Mouse (Mus musculus) forebrain, embryonic 12.5 days (tissue): Measurements from ENCODE around the gene Cachd1. TPM values are rescaled to one million over a fixed set of nuclear protein-coding genes. Genes with fewer than 3 reads are reported as not detected.

ENCODE experiments used
- ATAC-seq: fragments of 200-750 bp; cut with Nextera tagmentation; 2 replicates; pipeline ENCODE4 v1.8.0; 2017; ENCODE audit warnings: moderate TSS enrichment; ENCODE audit not compliant: low FRiP score
- H3K27ac ChIP-seq: fragments of 300-500 bp; sonication (generic); 2 replicates; pipeline ENCODE4 v1.5.1; 2016; ENCODE audit warnings: mild to moderate bottlenecking
- H3K27me3 ChIP-seq: fragments of 300-500 bp; sonication (generic); 2 replicates; pipeline ENCODE4 v1.6.1; 2016; ENCODE audit warnings: mild to moderate bottlenecking
- H3K36me3 ChIP-seq: fragments of 300-500 bp; sonication (generic); replicated peaks from 2 replicates; pipeline ENCODE4 v1.6.1; 2016; ENCODE audit warnings: mild to moderate bottlenecking
- H3K4me1 ChIP-seq: fragments of 300-500 bp; sonication (generic); 2 replicates; pipeline ENCODE4 v1.6.1; 2016
- H3K4me2 ChIP-seq: fragments of 300-500 bp; sonication (generic); 2 replicates; pipeline ENCODE4 v1.6.1; 2016; ENCODE audit warnings: mild to moderate bottlenecking, moderate library complexity
- H3K4me3 ChIP-seq: fragments of 300-500 bp; sonication (generic); replicated peaks from 2 replicates; pipeline ENCODE4 v1.5.1; 2016; ENCODE audit warnings: mild to moderate bottlenecking
- H3K9ac ChIP-seq: fragments of 300-500 bp; sonication (generic); 2 replicates; pipeline ENCODE4 v1.6.1; 2016; ENCODE audit warnings: mild to moderate bottlenecking
- H3K9me3 ChIP-seq: fragments of 300-500 bp; sonication (generic); 2 replicates; pipeline ENCODE4 v1.6.1; 2016
- WGBS: fragments of 180-500 bp; shearing (Covaris S2); methylation state at CpG from one replicate; pipeline ENCODE4 v1.1.7; 2016; 5-methylcytosine and 5-hydroxymethylcytosine counted together
- polyA plus RNA-seq: library from polyadenylated mRNA; unstranded; fragments of >200 nt; fragmentation: Nextera tagmentation; extraction: Ambion mirVana; gene quantifications from 2 replicates; pipeline ENCODE4 v1.2.1, GENCODE M21; 2016

Gene Cachd1
- polyA plus RNA-seq, 1 experiment from 2014 or later = 39.6 TPM

DNA sequence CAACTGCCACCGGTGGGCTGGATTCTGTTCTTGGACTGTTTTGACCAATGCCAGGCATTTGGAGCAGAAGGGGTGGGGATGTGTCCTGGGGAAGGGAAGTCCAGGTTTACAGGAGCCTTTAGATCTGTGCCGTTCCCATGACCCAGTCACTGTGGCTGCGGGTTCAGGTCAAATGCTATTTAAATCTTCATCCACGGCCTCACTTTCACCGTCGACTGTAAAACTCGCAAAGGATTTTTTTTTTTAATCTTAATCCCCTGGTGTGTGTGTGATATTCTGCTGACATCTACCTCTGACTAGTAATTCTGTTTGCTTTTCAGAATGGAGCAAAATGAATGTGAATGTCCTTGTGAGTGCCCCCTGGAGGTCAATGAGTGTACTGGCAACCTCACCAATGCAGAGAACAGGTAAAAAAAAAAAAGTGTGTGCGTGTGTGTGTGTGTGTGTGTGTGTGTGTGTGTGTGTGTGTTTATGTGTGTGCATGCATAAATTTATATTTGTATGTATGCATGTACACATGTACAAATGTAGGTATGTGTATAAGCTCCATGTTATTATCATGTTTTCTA lies 211.8 kb downstream of the Cachd1 start:
- H3K4me2 ChIP-seq = no peak overlapping the region
- peaks cover 61% of the 10 kb centered on the region for H3K36me3 ChIP-seq
- no peaks in the 10 kb centered on the region for H3K27me3 ChIP-seq
- peaks cover 7% of the 10 kb centered on the region; the same call in 1 of the 2 replicates for H3K4me1 ChIP-seq
- no peak overlapping the region for H3K9ac ChIP-seq
- no peaks in the 10 kb centered on the region for H3K9me3 ChIP-seq
- H3K4me3 ChIP-seq = no peak overlapping the region
- H3K27ac ChIP-seq = no peak overlapping the region
- 81% methylated on average over 8 of the region's 8 CpGs for WGBS
- ATAC-seq = no peak

DNA sequence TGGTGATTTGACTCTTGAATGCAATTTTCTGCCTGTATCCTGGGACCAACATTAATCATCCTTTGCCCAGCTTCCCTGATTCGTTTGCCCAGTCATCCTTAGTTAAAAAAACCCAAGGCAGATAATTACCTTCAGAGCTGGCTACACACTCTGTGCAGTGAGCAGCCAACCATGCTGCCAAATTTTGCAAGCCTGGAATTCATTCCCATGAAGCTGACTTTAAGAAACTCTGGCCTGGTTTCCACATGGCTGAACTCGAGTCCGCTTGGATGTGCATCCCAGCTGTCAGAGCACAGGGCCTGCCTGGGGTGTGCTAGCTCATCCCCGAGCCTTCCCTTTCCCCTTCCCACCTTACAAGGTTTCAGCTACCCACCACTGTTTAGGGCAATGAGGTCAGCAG lies 214.5 kb downstream of the Cachd1 start:
- H3K4me1 ChIP-seq = peaks cover 23% of the 10 kb centered on the region; the same call in 1 of the 2 replicates
- H3K27ac ChIP-seq = no peak overlapping the region
- H3K9ac ChIP-seq = no peak overlapping the region
- no peaks in the 10 kb centered on the region for H3K27me3 ChIP-seq
- no peak overlapping the region for H3K4me2 ChIP-seq
- no peak for ATAC-seq
- H3K9me3 ChIP-seq = no peaks in the 10 kb centered on the region
- 61% methylated on average over 4 of the region's 4 CpGs for WGBS
- peaks cover 59% of the 10 kb centered on the region for H3K36me3 ChIP-seq
- no peak overlapping the region for H3K4me3 ChIP-seq

DNA sequence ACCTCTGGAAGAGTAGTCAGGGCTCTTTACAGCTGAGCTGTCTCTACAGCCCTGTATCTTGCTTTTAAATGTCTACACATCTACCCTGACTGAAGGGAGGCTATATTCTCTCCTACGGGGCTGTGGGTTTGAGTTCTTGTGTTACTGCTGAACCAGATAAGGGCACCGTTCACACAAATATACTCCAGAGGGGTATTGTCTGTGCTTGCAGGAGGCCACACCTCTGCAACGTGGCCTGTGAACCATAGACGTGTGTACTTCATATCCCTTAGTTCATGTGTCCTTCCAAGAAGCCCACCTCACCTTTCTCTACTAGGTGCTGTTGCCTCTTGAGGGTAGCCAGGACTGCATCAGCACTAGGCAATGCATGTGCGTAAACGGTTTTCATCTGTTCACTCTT lies 215.6 kb downstream of the Cachd1 start:
- Histone ChIP-seq H3K4me1 (peaks cover 32% of the 10 kb centered on the region; the same call in 1 of the 2 replicates), H3K4me2 (no peak overlapping the region), H3K27ac (no peak overlapping the region), H3K9me3 (no peaks in the 10 kb centered on the region), H3K4me3 (no peak overlapping the region), H3K27me3 (no peaks in the 10 kb centered on the region), H3K36me3 (peaks cover 62% of the 10 kb centered on the region), H3K9ac (no peak overlapping the region)
- ATAC-seq = no peak
- WGBS = 91% methylated on average over 6 of the region's 6 CpGs

- H3K27ac ChIP-seq = no peak overlapping the region
- no peak overlapping the region for H3K4me3 ChIP-seq
- H3K4me2 ChIP-seq = no peak overlapping the region
- H3K9me3 ChIP-seq = no peaks in the 10 kb centered on the region
- WGBS = 85% methylated on average over 18 of the region's 18 CpGs
- H3K4me1 ChIP-seq = peaks cover 32% of the 10 kb centered on the region; the same call in 1 of the 2 replicates
- peaks cover 63% of the 10 kb centered on the region for H3K36me3 ChIP-seq
- no peaks in the 10 kb centered on the region for H3K27me3 ChIP-seq
- no peak overlapping the region for H3K9ac ChIP-seq
- 0 out of 2 replicates have a peak, but pooled peaks have one; percentile 15 for ATAC-seq
These were observed 218.2 kb downstream of the Cachd1 start for GRCm38 (mm10) chr4:100994442-100995255.

- no peak overlapping the region for H3K4me3 ChIP-seq
- peaks cover 54% of the 10 kb centered on the region for H3K36me3 ChIP-seq
- no peak overlapping the region for H3K9ac ChIP-seq
- H3K27ac ChIP-seq = 0 out of 2 replicates have a peak overlapping the region, but pooled peaks have one; percentile 36
- no peaks in the 10 kb centered on the region for H3K27me3 ChIP-seq
- H3K4me2 ChIP-seq = no peak overlapping the region
- no peak for ATAC-seq
- H3K9me3 ChIP-seq = no peaks in the 10 kb centered on the region
- WGBS = 78% methylated on average over 5 of the region's 5 CpGs
- peaks cover 28% of the 10 kb centered on the region; the same call in 1 of the 2 replicates for H3K4me1 ChIP-seq
These were observed 219.1 kb downstream of the Cachd1 start for GRCm38 (mm10) chr4:100995617-100996016.

GRCm38 (mm10) chr4:100996060-100996651 lies 219.7 kb downstream of the Cachd1 start:
- Histone ChIP-seq H3K4me2 (no peak overlapping the region), H3K4me3 (no peak overlapping the region), H3K9me3 (no peaks in the 10 kb centered on the region), H3K4me1 (peaks cover 26% of the 10 kb centered on the region; the same call in 1 of the 2 replicates), H3K27ac (peak overlapping the region; percentile 36; the same call in 1 of the 2 replicates), H3K27me3 (no peaks in the 10 kb centered on the region), H3K36me3 (peaks cover 49% of the 10 kb centered on the region), H3K9ac (no peak overlapping the region)
- ATAC-seq = no peak
- WGBS = 54% methylated on average over 4 of the region's 4 CpGs

DNA sequence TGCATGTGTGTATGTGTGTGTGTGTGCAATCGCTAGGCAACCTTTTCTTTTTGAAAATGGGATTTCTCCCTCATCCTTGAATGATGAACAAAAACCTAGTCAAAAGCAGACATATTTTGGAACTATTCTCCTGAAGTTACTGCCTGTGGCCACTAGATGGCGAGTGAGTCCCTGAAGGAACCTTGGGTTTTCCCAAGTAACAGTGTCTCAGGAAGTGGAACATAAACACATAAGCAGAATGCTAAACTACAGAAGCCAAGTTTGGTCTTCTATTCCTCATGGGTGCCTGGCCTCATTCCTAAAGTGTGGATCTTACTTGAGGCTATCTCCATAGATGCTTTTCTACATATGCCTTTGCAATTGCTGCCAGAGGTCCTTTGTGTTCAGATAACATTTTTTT lies 221.7 kb downstream of the Cachd1 start:
- Histone ChIP-seq H3K27me3 (no peaks in the 10 kb centered on the region), H3K9me3 (no peaks in the 10 kb centered on the region), H3K4me3 (no peak overlapping the region), H3K4me2 (no peak overlapping the region), H3K4me1 (peaks cover 25% of the 10 kb centered on the region; the same call in 1 of the 2 replicates), H3K27ac (no peak overlapping the region), H3K9ac (no peak overlapping the region), H3K36me3 (peaks cover 37% of the 10 kb centered on the region)
- WGBS = 12% methylated on average over 2 of the region's 2 CpGs
- no peak for ATAC-seq

DNA sequence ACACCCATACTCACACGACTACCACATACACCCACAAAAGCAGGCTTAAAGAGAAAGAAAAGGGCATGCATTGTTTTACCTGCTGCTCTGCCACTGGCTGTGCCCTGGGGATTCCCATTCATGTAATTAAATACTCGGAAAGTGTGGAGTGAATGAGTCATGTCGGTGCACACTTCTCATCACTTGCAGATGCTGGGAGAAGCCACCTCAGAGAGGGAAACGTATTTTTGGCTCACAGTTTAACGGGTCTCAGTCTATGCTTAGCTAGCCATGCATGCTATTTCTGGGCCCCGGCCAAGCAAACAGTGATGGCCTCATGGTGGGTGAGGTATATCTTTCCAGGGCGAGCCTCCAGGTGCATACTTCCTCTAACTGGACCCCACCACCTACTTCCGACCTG lies 222.4 kb downstream of the Cachd1 start:
- Histone ChIP-seq H3K27ac (no peak overlapping the region), H3K9me3 (no peaks in the 10 kb centered on the region), H3K4me3 (no peak overlapping the region), H3K36me3 (peaks cover 37% of the 10 kb centered on the region), H3K9ac (no peak overlapping the region), H3K4me1 (peaks cover 25% of the 10 kb centered on the region; the same call in 1 of the 2 replicates), H3K27me3 (no peaks in the 10 kb centered on the region), H3K4me2 (no peak overlapping the region)
- 87% methylated on average over 8 of the region's 8 CpGs for WGBS
- ATAC-seq = no peak

DNA sequence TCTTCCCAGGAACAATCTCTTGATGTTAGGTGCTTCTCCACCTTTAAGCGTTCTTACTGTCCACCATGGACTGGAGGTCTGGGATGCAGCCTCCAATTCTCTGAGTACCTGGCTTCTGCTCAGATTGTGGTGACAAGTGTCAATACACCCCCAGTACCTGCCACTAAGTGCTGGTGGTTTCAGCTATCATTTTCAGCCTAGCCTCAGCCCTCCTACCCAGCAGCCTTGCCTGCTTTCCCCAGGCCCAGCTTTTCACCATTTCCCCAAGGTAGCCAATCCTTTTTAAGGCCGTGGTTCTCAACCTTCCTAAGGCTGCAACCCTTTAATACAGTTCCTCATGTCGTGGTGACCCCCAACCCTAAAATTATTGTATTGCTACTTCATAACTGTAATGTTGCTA lies 224.1 kb downstream of the Cachd1 start:
- Histone ChIP-seq H3K27me3 (no peaks in the 10 kb centered on the region), H3K9ac (no peak overlapping the region), H3K27ac (no peak overlapping the region), H3K4me2 (no peak overlapping the region), H3K9me3 (no peaks in the 10 kb centered on the region), H3K4me3 (no peak overlapping the region), H3K4me1 (peaks cover 11% of the 10 kb centered on the region; the same call in 1 of the 2 replicates), H3K36me3 (peaks cover 34% of the 10 kb centered on the region)
- 89% methylated on average over 3 of the region's 3 CpGs for WGBS
- ATAC-seq = no peak

- no peak for ATAC-seq
- Histone ChIP-seq H3K4me2 (no peak overlapping the region), H3K9ac (no peak overlapping the region), H3K36me3 (peaks cover 34% of the 10 kb centered on the region), H3K27me3 (no peaks in the 10 kb centered on the region), H3K4me3 (no peak overlapping the region), H3K4me1 (peaks cover 8% of the 10 kb centered on the region; the same call in 1 of the 2 replicates), H3K9me3 (no peaks in the 10 kb centered on the region), H3K27ac (no peak overlapping the region)
- WGBS = 79% methylated on average over 6 of the region's 6 CpGs
These were observed 224.6 kb downstream of the Cachd1 start for GRCm38 (mm10) chr4:101001073-101001472.

DNA sequence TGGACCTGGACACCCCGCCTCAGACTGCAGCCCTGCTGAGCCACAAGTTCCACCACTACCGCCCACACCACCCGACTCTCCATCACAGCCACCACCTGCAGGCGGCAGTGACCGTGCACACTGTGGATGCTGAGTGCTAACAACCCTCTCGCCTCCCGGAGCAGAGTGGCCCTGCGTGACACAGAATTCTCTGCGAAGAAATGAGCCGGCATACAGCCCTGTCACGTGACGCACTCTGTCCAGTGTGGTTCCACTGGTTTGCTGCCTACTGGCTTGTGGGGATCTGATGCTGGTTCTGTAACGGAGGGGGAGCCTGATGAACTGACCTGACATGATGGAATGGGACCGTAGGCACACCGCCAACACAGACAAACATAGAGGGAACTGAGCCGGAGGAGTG lies 226.5 kb downstream of the Cachd1 start:
- 93% methylated on average over 16 of the region's 16 CpGs for WGBS
- H3K36me3 ChIP-seq = peaks cover 29% of the 10 kb centered on the region
- H3K9ac ChIP-seq = no peak overlapping the region
- no peak overlapping the region for H3K4me3 ChIP-seq
- no peak overlapping the region for H3K27ac ChIP-seq
- no peaks in the 10 kb centered on the region for H3K9me3 ChIP-seq
- H3K27me3 ChIP-seq = no peaks in the 10 kb centered on the region
- H3K4me1 ChIP-seq = peaks cover 11% of the 10 kb centered on the region; the same call in 1 of the 2 replicates
- ATAC-seq = no peak
- no peak overlapping the region for H3K4me2 ChIP-seq

- no peak overlapping the region for H3K4me3 ChIP-seq
- 26% methylated on average over 5 of the region's 5 CpGs for WGBS
- no peaks in the 10 kb centered on the region for H3K27me3 ChIP-seq
- no peak overlapping the region for H3K4me2 ChIP-seq
- no peak overlapping the region for H3K9ac ChIP-seq
- ATAC-seq = no peak
- no peak overlapping the region for H3K27ac ChIP-seq
- no peaks in the 10 kb centered on the region; the same call in 1 of the 2 replicates for H3K9me3 ChIP-seq
- peaks cover 18% of the 10 kb centered on the region for H3K4me1 ChIP-seq
- peaks cover 13% of the 10 kb centered on the region for H3K36me3 ChIP-seq
These were observed 231.9 kb downstream of the Cachd1 start for GRCm38 (mm10) chr4:101008362-101008769.
